Mouse (Mus musculus) ES-Bruce4 (cell line): Measurements from ENCODE around the gene Uncx. TPM values are rescaled to one million over a fixed set of nuclear protein-coding genes. Genes with fewer than 3 reads are reported as not detected.

Experiments used
- H3K27ac ChIP-seq: 2 replicates; pipeline ENCODE4 v1.5.1; 2012; ENCODE audit warnings: low read length, inconsistent platforms; ENCODE audit not compliant: insufficient read depth
- H3K27me3 ChIP-seq: 2 replicates; pipeline ENCODE4 v1.6.1; 2012; ENCODE audit warnings: mild to moderate bottlenecking, low read length, inconsistent platforms; ENCODE audit not compliant: control insufficient read depth, poor library complexity, insufficient read depth, severe bottlenecking
- H3K36me3 ChIP-seq: 2 replicates; pipeline ENCODE4 v1.6.1; 2012; ENCODE audit warnings: inconsistent platforms, mild to moderate bottlenecking, low read length, moderate library complexity; ENCODE audit not compliant: control insufficient read depth, poor library complexity, insufficient read depth, severe bottlenecking
- H3K4me1 ChIP-seq: one replicate; pipeline ENCODE4 v1.8.1; 2011; ENCODE audit warnings: low read length; ENCODE audit not compliant: control insufficient read depth, insufficient read depth
- H3K4me3 ChIP-seq: 2 replicates; pipeline ENCODE4 v1.5.1; 2011; ENCODE audit warnings: low read depth, mild to moderate bottlenecking, low read length
- H3K9ac ChIP-seq: 2 replicates; pipeline ENCODE4 v1.6.1; 2012; ENCODE audit warnings: low read depth, mild to moderate bottlenecking, inconsistent platforms; ENCODE audit not compliant: poor library complexity, severe bottlenecking
- H3K9me3 ChIP-seq: replicated peaks from 2 replicates; pipeline ENCODE4 v1.6.1; 2012; ENCODE audit warnings: mild to moderate bottlenecking, low read length, inconsistent platforms; ENCODE audit not compliant: control insufficient read depth, poor library complexity, insufficient read depth, severe bottlenecking
- CTCF ChIP-seq: IDR thresholded peaks from one replicate; pipeline ENCODE4 v1.8.1; 2011; ENCODE audit warnings: low read depth, low read length
- EP300 ChIP-seq: IDR thresholded peaks from 2 replicates; pipeline ENCODE4 v1.6.1; 2011; ENCODE audit warnings: low read depth, low read length; ENCODE audit not compliant: insufficient read depth
- POLR2A ChIP-seq: IDR thresholded peaks from one replicate; pipeline ENCODE4 v1.8.1; 2011; ENCODE audit warnings: low read length; ENCODE audit not compliant: insufficient read depth
- polyA plus RNA-seq: library from polyadenylated mRNA; stranded (reverse); fragments of >200 nt; gene quantifications from 2 replicates; pipeline ENCODE4 v1.2.4, GENCODE M21; 2011; ENCODE audit warnings: low read depth; ENCODE audit not compliant: missing spikeins, insufficient read depth, insufficient read length

The Uncx gene
- polyA plus RNA-seq, 1 experiment, result not detected

GRCm38 (mm10) chr5:139521987-139522386, 21.3 kb upstream of the Uncx start:
- Histone ChIP-seq H3K9me3 (no peaks in the 10 kb centered on the region), H3K27ac (no peak overlapping the region), H3K9ac (no peak overlapping the region), H3K4me1 (no peaks in the 10 kb centered on the region), H3K27me3 (no peaks in the 10 kb centered on the region), H3K4me3 (no peak overlapping the region), H3K36me3 (no peaks in the 10 kb centered on the region)
- TF ChIP-seq EP300, result no peak
- no peak for TF ChIP-seq CTCF
- TF ChIP-seq POLR2A, result no peak

GRCm38 (mm10) chr5:139528851-139529250, 14.4 kb upstream of the Uncx start:
- Histone ChIP-seq H3K36me3 (no peaks in the 10 kb centered on the region), H3K4me3 (no peak overlapping the region), H3K27me3 (no peaks in the 10 kb centered on the region), H3K4me1 (no peaks in the 10 kb centered on the region), H3K27ac (no peak overlapping the region), H3K9me3 (no peaks in the 10 kb centered on the region), H3K9ac (no peak overlapping the region)
- TF ChIP-seq POLR2A (no peak), CTCF (no peak), EP300 (no peak)

GRCm38 (mm10) chr5:139535386-139535919, 7.8 kb upstream of the Uncx start:
- peaks cover 8% of the 10 kb centered on the region for H3K27me3 ChIP-seq
- H3K9me3 ChIP-seq, result no peaks in the 10 kb centered on the region
- no peak overlapping the region for H3K27ac ChIP-seq
- H3K36me3 ChIP-seq, result no peaks in the 10 kb centered on the region
- no peaks in the 10 kb centered on the region for H3K4me1 ChIP-seq
- TF ChIP-seq EP300 (no peak), CTCF (no peak), POLR2A (no peak)
- H3K4me3 ChIP-seq, result peak overlapping the region; percentile 23
- H3K9ac ChIP-seq, result no peak overlapping the region

- Histone ChIP-seq H3K27ac (no peak overlapping the region), H3K4me3 (no peak overlapping the region), H3K9ac (no peak overlapping the region), H3K9me3 (no peaks in the 10 kb centered on the region), H3K4me1 (no peaks in the 10 kb centered on the region), H3K36me3 (no peaks in the 10 kb centered on the region), H3K27me3 (peaks cover 16% of the 10 kb centered on the region)
- TF ChIP-seq CTCF, result peak; percentile 71
- TF ChIP-seq POLR2A, result no peak
- no peak for TF ChIP-seq EP300
Observed at GRCm38 (mm10) chr5:139536211-139536910, 6.9 kb upstream of the Uncx start.

- Histone ChIP-seq H3K9me3 (no peaks in the 10 kb centered on the region), H3K9ac (no peak overlapping the region), H3K4me3 (no peak overlapping the region), H3K36me3 (no peaks in the 10 kb centered on the region), H3K27me3 (peaks cover 21% of the 10 kb centered on the region), H3K4me1 (no peaks in the 10 kb centered on the region), H3K27ac (no peak overlapping the region)
- TF ChIP-seq EP300, result no peak
- no peak for TF ChIP-seq CTCF
- no peak for TF ChIP-seq POLR2A
Observed at GRCm38 (mm10) chr5:139536911-139537738, 6.2 kb upstream of the Uncx start.

DNA sequence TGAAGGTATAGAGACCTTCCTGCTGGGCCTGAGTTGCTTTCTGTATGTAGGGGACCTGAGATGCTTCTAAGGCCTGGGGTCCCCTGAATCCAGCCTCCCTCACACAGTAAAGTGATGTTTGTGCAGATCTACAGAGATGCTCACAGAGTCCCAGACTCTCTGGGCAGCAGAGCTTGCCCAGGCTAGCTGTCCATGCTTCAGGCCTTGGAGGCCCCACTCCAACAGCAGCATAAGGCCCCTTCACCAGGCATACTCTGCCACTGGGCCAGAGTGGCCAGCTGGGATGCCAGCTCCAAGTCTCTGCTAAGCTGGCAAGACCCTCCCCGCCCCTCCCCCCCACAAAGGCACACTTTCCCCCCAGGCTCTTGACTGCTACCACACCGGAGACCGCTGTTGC, 5.6 kb upstream of the Uncx start:
- H3K36me3 ChIP-seq, result no peaks in the 10 kb centered on the region
- no peaks in the 10 kb centered on the region for H3K4me1 ChIP-seq
- no peak overlapping the region for H3K9ac ChIP-seq
- peaks cover 22% of the 10 kb centered on the region for H3K27me3 ChIP-seq
- no peak overlapping the region for H3K27ac ChIP-seq
- TF ChIP-seq EP300, result no peak
- no peak for TF ChIP-seq POLR2A
- TF ChIP-seq CTCF, result no peak
- H3K9me3 ChIP-seq, result no peaks in the 10 kb centered on the region
- H3K4me3 ChIP-seq, result no peak overlapping the region
